Mouse (Mus musculus) inflammation-experienced regulatory T-cells, adult 6 months (primary cell): ENCODE results near the gene Vangl1. TPM values are rescaled to one million over a fixed set of nuclear protein-coding genes. Genes with fewer than 3 reads are reported as not detected.

Experiments
- ATAC-seq: one replicate; pipeline ENCODE4 v1.8.0; 2017
- polyA plus RNA-seq, 3 experiments: library from polyadenylated mRNA; unstranded; fragments of 100-300 nt; shearing (Covaris generic); gene quantifications; one replicate each; pipeline ENCODE4 v1.2.1; 2017

The Vangl1 gene
- polyA plus RNA-seq, 3 experiments from 2014 or later: 0.16 to 0.31 (median 0.17) TPM

- no peak for ATAC-seq
These were observed 63.9 kb downstream of the Vangl1 start for GRCm38 (mm10) chr3:102140606-102141005.

DNA sequence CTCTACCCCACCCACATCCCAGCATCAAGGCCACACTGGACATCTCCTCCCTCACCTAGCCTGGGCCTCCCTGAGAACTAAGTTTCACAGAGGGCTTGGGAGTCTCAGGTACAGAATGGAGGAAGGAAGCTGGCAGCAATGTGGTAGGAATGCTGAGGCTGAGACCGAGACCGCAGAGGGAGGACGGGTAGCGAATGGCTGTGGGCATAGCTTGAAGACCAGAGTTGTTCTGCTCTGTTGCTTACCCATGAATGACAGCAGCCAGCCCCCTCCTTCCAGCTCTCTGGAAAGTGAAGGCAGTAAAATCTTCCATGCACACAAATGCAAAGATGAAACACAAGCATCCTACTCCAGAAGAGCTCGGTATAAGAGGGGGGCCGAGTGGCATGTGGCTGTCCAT is 65.6 kb downstream of the Vangl1 start:
- ATAC-seq: no peak

DNA sequence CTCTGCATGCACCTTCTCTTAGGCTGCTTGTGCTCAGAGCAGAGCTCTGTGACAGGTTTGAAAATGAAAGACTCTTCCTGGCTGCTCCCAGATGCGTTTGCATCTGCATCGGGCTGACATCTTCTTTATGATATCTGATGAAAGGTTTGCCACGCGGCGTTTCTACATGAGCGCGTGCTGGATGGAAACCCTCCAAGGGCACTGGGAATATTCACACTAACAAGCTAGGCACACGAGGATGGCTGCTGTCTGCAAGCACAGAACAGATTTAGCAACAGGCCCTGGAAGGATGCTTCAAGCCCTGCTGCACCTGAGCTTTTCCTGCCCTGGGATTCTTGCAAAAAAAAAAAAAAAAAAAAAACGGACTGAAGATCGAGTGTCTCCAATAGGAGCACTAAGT is 67.3 kb downstream of the Vangl1 start:
- no peak for ATAC-seq

- no peak for ATAC-seq
These were observed 68.9 kb downstream of the Vangl1 start for GRCm38 (mm10) chr3:102135389-102136113.

- no peak for ATAC-seq
These were observed 72.7 kb downstream of the Vangl1 start for GRCm38 (mm10) chr3:102131627-102132324.

GRCm38 (mm10) chr3:102130478-102130877 is 74.0 kb downstream of the Vangl1 start:
- no peak for ATAC-seq

DNA sequence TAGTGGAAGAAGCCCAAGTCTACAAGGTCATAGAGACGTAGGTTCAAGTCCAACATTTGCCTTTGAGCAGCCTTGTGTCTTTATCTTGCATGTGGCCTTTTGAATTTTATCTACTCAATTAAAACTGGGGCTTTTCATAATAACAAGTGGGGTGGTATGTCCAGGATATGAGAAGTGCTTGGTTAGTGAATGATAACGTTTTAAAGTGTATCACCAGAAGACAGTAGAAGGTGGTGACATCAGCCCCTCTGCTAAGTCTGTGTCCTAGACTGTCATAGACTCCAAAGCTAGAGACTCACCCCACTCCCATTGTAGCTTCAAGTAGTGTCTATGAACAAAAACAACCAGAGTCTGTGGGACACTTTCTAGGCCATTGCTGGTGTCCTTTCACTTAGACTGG is 76.3 kb downstream of the Vangl1 start:
- no peak for ATAC-seq

DNA sequence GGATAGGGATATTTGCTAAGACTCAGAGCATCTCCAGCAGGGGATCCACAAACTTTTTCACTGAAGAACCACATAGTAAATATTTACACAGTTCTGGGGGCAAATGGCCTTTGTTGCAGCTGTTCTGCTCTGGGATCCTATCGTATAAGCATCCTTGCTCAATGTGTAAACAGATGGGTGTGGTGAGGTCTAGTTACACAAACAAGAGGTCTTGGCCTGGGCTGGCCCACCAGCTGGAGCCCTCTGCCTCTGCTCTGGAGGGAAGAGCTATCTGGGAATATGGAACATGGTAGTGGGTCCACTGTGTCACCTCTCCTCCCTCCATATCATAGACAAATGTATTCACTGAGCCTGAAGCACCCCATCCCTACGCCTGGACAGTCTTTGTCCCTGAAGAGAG is 77.4 kb downstream of the Vangl1 start:
- no peak for ATAC-seq

GRCm38 (mm10) chr3:102125546-102125945 is 78.9 kb downstream of the Vangl1 start:
- ATAC-seq: no peak

- ATAC-seq: no peak
These were observed 80.8 kb downstream of the Vangl1 start for GRCm38 (mm10) chr3:102123654-102124053.

DNA sequence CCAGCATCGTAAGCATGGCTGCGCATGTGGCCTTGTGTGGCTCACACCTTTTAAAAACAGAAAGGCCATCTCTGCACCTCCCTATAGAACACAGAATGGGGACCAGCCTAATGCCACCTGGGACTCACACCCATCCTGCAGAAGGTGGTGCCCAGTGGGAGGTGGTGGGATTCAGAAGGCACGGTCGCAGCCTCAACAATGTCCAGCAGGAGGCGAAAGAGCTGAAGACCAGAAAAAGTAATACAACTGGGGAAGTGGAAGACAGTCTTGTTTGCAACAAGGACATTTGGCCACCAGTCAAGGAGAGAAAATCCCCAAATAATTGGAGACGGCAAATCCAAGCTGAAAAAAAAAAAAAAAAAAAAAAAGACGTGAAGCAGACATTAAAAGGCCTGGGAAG is 82.4 kb downstream of the Vangl1 start:
- no peak for ATAC-seq

GRCm38 (mm10) chr3:102120947-102121346 is 83.5 kb downstream of the Vangl1 start:
- ATAC-seq: no peak

DNA sequence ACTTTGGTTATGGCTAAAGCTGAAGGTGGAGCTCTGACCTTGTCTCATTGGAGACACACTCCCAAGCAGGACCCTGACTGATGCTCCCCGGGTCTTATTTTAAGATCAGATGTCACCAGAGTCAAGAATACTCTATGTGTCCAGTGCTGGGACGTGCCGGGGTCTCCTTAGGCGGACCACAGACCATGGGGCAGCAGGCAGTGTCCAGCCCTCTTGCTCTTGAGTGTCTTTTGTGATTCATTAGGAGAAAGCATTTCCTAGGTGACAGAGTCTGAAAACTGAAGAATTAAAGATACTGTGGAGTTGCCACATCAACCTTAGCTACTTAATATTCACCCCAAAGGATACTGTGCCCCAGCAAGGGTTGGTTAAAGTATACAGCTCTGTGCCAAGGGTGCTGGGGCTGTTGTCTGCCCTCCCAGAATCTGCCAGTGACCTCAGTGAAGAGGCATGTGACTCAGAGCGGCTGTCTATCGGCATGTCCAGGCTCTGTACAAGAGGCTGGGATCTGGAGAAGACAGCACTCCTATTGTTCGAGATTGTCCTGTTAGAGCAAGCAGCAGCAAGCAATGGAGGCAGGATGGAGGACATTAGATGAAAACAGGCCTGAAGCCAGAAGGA is 92.4 kb downstream of the Vangl1 start:
- ATAC-seq: no peak

DNA sequence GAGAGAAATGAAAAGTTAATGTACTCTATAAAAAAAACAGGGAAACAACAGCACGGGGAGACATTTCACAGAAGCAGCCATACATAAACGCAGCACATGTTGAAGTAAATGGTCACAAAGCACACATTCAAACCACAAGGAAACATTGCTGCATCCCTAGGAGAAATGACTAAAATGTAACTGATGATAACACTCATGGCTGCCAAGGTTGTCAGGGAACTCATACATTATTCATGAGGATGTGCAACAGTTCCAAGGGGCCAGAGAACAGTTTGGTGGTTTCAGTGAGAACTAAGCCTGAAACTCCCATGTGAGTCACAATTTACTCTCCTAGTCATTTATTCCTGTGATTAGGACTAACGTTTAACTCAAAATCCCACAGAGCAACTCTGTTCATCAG is 96.3 kb downstream of the Vangl1 start:
- no peak for ATAC-seq

GRCm38 (mm10) chr3:102103811-102104565 is 100.5 kb downstream of the Vangl1 start:
- ATAC-seq: no peak

Other genes starting within 250 kb of the Vangl1 start
- gene Nhlh2, start 194.6 kb downstream of the Vangl1 start, polyA plus RNA-seq: not detected
- not detected for gene Casq2, start 118.3 kb downstream of the Vangl1 start, polyA plus RNA-seq